Mouse (Mus musculus): ENCODE data around the gene Phldb3. TPM values are rescaled to one million over a fixed set of nuclear protein-coding genes. Genes with fewer than 3 reads are reported as not detected.

Gene Phldb3
- polyA plus RNA-seq (2012; fragmentation: generic; extraction: Trizol): 4.1 TPM
- long read RNA-seq, experiment 1: 0 reads
- long read RNA-seq, experiment 2, partial matches to known transcripts: 0 of 1 reads
- long read RNA-seq, experiment 2, other reads (novel, unspliced or antisense): 1 of 1 reads

- H3K27me3 ChIP-seq (ENCODE audit: control insufficient read depth, insufficient read depth, insufficient read length): no peaks in the 10 kb centered on the region
- no peaks in the 10 kb centered on the region for H3K79me2 ChIP-seq (ENCODE audit: control insufficient read depth, insufficient read depth)
- peak within 1 kb of the TSS; percentile 68 for H3ac ChIP-seq (ENCODE audit: control insufficient read depth, insufficient read length, low read depth)
- no peaks in the 10 kb centered on the region for H3K79me3 ChIP-seq (ENCODE audit: low read depth)
- H3K36me3 ChIP-seq (ENCODE audit: control insufficient read depth, insufficient read depth): no peaks in the 10 kb centered on the region
- H3K4me3 ChIP-seq (ENCODE audit: insufficient read depth, poor library complexity, severe bottlenecking): peak within 1 kb of the TSS; percentile 25
- TF ChIP-seq MYOD1 (IDR thresholded peaks at IDR 0.05; ENCODE audit: control insufficient read depth, insufficient read length, low read depth) (no peak), USF1 (IDR thresholded peaks at IDR 0.05; ENCODE audit: low read depth) (no peak), MAX (IDR thresholded peaks at IDR 0.05) (no peak), CEBPB (IDR thresholded peaks at IDR 0.05; ENCODE audit: low read depth) (no peak), FOSL1 (IDR thresholded peaks at IDR 0.05; ENCODE audit: insufficient read depth, low read length, poor library complexity, severe bottlenecking) (no peak), MYOG (IDR thresholded peaks at IDR 0.05; ENCODE audit: control insufficient read depth, extremely low read depth, insufficient read length) (no peak), CTCF (IDR thresholded peaks at IDR 0.05; ENCODE audit: control insufficient read depth, insufficient read depth, insufficient read length) (no peak)
Observed at GRCm38 (mm10) chr7:24610144-24610878, at the start of gene Phldb3. Gene Phldb3, plus strand, starts transcription at chr7:24610763.

GRCm38 (mm10) chr7:24561450-24561849 is 49.1 kb upstream of the Phldb3 start:
- H3K36me3 ChIP-seq (ENCODE audit: control insufficient read depth, insufficient read depth): peaks cover 6% of the 10 kb centered on the region

GRCm38 (mm10) chr7:24563191-24563836 is 47.2 kb upstream of the Phldb3 start:
- H3K27me3 ChIP-seq (ENCODE audit: control insufficient read depth, insufficient read depth, insufficient read length): no peaks in the 10 kb centered on the region
- H3K36me3 ChIP-seq (ENCODE audit: control insufficient read depth, insufficient read depth): peaks cover 8% of the 10 kb centered on the region

More at GRCm38 (mm10) chr7:24561450-24561849, 49.1 kb upstream of the Phldb3 start:
- TF ChIP-seq FOSL1 (IDR thresholded peaks at IDR 0.05; ENCODE audit: insufficient read depth, low read length, poor library complexity, severe bottlenecking) (no peak), CEBPB (IDR thresholded peaks at IDR 0.05; ENCODE audit: low read depth) (no peak), USF1 (IDR thresholded peaks at IDR 0.05; ENCODE audit: low read depth) (no peak), MAX (IDR thresholded peaks at IDR 0.05) (no peak), MYOD1 (IDR thresholded peaks at IDR 0.05; ENCODE audit: control insufficient read depth, insufficient read length, low read depth) (no peak), CTCF (IDR thresholded peaks at IDR 0.05; ENCODE audit: control insufficient read depth, insufficient read depth, insufficient read length) (no peak), MYOG (IDR thresholded peaks at IDR 0.05; ENCODE audit: control insufficient read depth, extremely low read depth, insufficient read length) (no peak)
- Histone ChIP-seq H3ac (ENCODE audit: control insufficient read depth, insufficient read length, low read depth) (no peak overlapping the region), H3K27me3 (ENCODE audit: control insufficient read depth, insufficient read depth, insufficient read length) (no peaks in the 10 kb centered on the region), H3K79me2 (ENCODE audit: control insufficient read depth, insufficient read depth) (no peaks in the 10 kb centered on the region), H3K79me3 (ENCODE audit: low read depth) (no peaks in the 10 kb centered on the region), H3K4me3 (ENCODE audit: insufficient read depth, poor library complexity, severe bottlenecking) (no peak overlapping the region)

GRCm38 (mm10) chr7:24563837-24564206 is 46.7 kb upstream of the Phldb3 start:
- Histone ChIP-seq H3K4me3 (ENCODE audit: insufficient read depth, poor library complexity, severe bottlenecking) (no peak overlapping the region), H3ac (ENCODE audit: control insufficient read depth, insufficient read length, low read depth) (no peak overlapping the region), H3K79me2 (ENCODE audit: control insufficient read depth, insufficient read depth) (no peaks in the 10 kb centered on the region), H3K79me3 (ENCODE audit: low read depth) (no peaks in the 10 kb centered on the region), H3K27me3 (ENCODE audit: control insufficient read depth, insufficient read depth, insufficient read length) (no peaks in the 10 kb centered on the region), H3K36me3 (ENCODE audit: control insufficient read depth, insufficient read depth) (peaks cover 8% of the 10 kb centered on the region)
- TF ChIP-seq CTCF (IDR thresholded peaks at IDR 0.05; ENCODE audit: control insufficient read depth, insufficient read depth, insufficient read length) (no peak), MAX (IDR thresholded peaks at IDR 0.05) (no peak), USF1 (IDR thresholded peaks at IDR 0.05; ENCODE audit: low read depth) (no peak), FOSL1 (IDR thresholded peaks at IDR 0.05; ENCODE audit: insufficient read depth, low read length, poor library complexity, severe bottlenecking) (no peak), CEBPB (IDR thresholded peaks at IDR 0.05; ENCODE audit: low read depth) (no peak), MYOD1 (IDR thresholded peaks at IDR 0.05; ENCODE audit: control insufficient read depth, insufficient read length, low read depth) (no peak), MYOG (IDR thresholded peaks at IDR 0.05; ENCODE audit: control insufficient read depth, extremely low read depth, insufficient read length) (no peak)

More at GRCm38 (mm10) chr7:24563191-24563836, 47.2 kb upstream of the Phldb3 start:
- Histone ChIP-seq H3K4me3 (ENCODE audit: insufficient read depth, poor library complexity, severe bottlenecking) (no peak overlapping the region), H3K79me3 (ENCODE audit: low read depth) (no peaks in the 10 kb centered on the region), H3K79me2 (ENCODE audit: control insufficient read depth, insufficient read depth) (no peaks in the 10 kb centered on the region), H3ac (ENCODE audit: control insufficient read depth, insufficient read length, low read depth) (no peak overlapping the region)
- TF ChIP-seq CEBPB (IDR thresholded peaks at IDR 0.05; ENCODE audit: low read depth) (no peak), MYOD1 (IDR thresholded peaks at IDR 0.05; ENCODE audit: control insufficient read depth, insufficient read length, low read depth) (no peak), MYOG (IDR thresholded peaks at IDR 0.05; ENCODE audit: control insufficient read depth, extremely low read depth, insufficient read length) (no peak), FOSL1 (IDR thresholded peaks at IDR 0.05; ENCODE audit: insufficient read depth, low read length, poor library complexity, severe bottlenecking) (no peak), CTCF (IDR thresholded peaks at IDR 0.05; ENCODE audit: control insufficient read depth, insufficient read depth, insufficient read length) (no peak)

- peaks cover 8% of the 10 kb centered on the region for H3K36me3 ChIP-seq (ENCODE audit: control insufficient read depth, insufficient read depth)
- H3K79me2 ChIP-seq (ENCODE audit: control insufficient read depth, insufficient read depth): no peaks in the 10 kb centered on the region
- H3ac ChIP-seq (ENCODE audit: control insufficient read depth, insufficient read length, low read depth): no peak overlapping the region
- no peaks in the 10 kb centered on the region for H3K27me3 ChIP-seq (ENCODE audit: control insufficient read depth, insufficient read depth, insufficient read length)
- no peak overlapping the region for H3K4me3 ChIP-seq (ENCODE audit: insufficient read depth, poor library complexity, severe bottlenecking)
- no peaks in the 10 kb centered on the region for H3K79me3 ChIP-seq (ENCODE audit: low read depth)
- TF ChIP-seq FOSL1 (IDR thresholded peaks at IDR 0.05; ENCODE audit: insufficient read depth, low read length, poor library complexity, severe bottlenecking) (no peak), CEBPB (IDR thresholded peaks at IDR 0.05; ENCODE audit: low read depth) (no peak), MAX (IDR thresholded peaks at IDR 0.05) (no peak), CTCF (IDR thresholded peaks at IDR 0.05; ENCODE audit: control insufficient read depth, insufficient read depth, insufficient read length) (peak; percentile 73), MYOG (IDR thresholded peaks at IDR 0.05; ENCODE audit: control insufficient read depth, extremely low read depth, insufficient read length) (no peak), MYOD1 (IDR thresholded peaks at IDR 0.05; ENCODE audit: control insufficient read depth, insufficient read length, low read depth) (no peak), USF1 (IDR thresholded peaks at IDR 0.05; ENCODE audit: low read depth) (no peak)
Observed at GRCm38 (mm10) chr7:24564607-24565265, 45.8 kb upstream of the Phldb3 start.

Data from C2C12 (cell line).